Mouse (Mus musculus): Measurements from ENCODE around the gene A430078G23Rik. TPM values are rescaled to one million over a fixed set of nuclear protein-coding genes. Genes with fewer than 3 reads are reported as not detected.

The A430078G23Rik gene
- total and polyA plus RNA-seq, 3 experiments, result 0.15 to 0.44 TPM; not detected in 1

- DNase-seq (ENCODE audit: low spot score), result no peak
- H3K9me3 ChIP-seq (replicated peaks), result no peaks in the 10 kb centered on the region
- no peak overlapping the region for H3K4me3 ChIP-seq (ENCODE audit: low read depth, low read length)
- TF ChIP-seq CTCF (IDR thresholded peaks at IDR 0.05; ENCODE audit: low read depth, low read length) (no peak), GATA1 (IDR thresholded peaks at IDR 0.05; ENCODE audit: borderline replicate concordance, low read length) (no peak), GATA2 (IDR thresholded peaks at IDR 0.05; ENCODE audit: borderline replicate concordance, low read depth, low read length) (no peak), TAL1 (conservative IDR thresholded peaks at IDR 0.05; ENCODE audit: low read depth, low read length) (no peak), POLR2AphosphoS5 (IDR thresholded peaks at IDR 0.05; ENCODE audit: insufficient replicate concordance, low read depth, low read length) (no peak)
- 0 out of 2 replicates have a peak, but pooled peaks cover 2% of the 10 kb centered on the region for H3K4me1 ChIP-seq (ENCODE audit: insufficient read depth, low read depth, low read length)
- H3K36me3 ChIP-seq (replicated peaks), result no peaks in the 10 kb centered on the region
- H3K27me3 ChIP-seq (ENCODE audit: insufficient read depth, low read length), result peaks cover 13% of the 10 kb centered on the region
- ATAC-seq (ENCODE audit: extremely low read depth, insufficient number of reproducible peaks, low FRiP score, poor library complexity, severe bottlenecking), result no peak
These were observed 23.5 kb downstream of the A430078G23Rik start for GRCm38 (mm10) chr8:3376641-3377274.

- DNase-seq (ENCODE audit: low spot score) (peak; percentile 55), ATAC-seq (ENCODE audit: extremely low read depth, insufficient number of reproducible peaks, low FRiP score, poor library complexity, severe bottlenecking) (peak; percentile 67)
- Histone ChIP-seq H3K4me1 (ENCODE audit: insufficient read depth, low read depth, low read length) (peaks cover 37% of the 10 kb centered on the region), H3K4me3 (ENCODE audit: low read depth, low read length) (no peak overlapping the region), H3K36me3 (replicated peaks) (no peaks in the 10 kb centered on the region), H3K27me3 (ENCODE audit: insufficient read depth, low read length) (peaks cover 27% of the 10 kb centered on the region), H3K9me3 (replicated peaks) (no peaks in the 10 kb centered on the region)
- TF ChIP-seq CTCF (IDR thresholded peaks at IDR 0.05; ENCODE audit: low read depth, low read length), result peak; percentile 86
- no peak for TF ChIP-seq POLR2AphosphoS5 (IDR thresholded peaks at IDR 0.05; ENCODE audit: insufficient replicate concordance, low read depth, low read length)
These were observed 34.1 kb downstream of the A430078G23Rik start for GRCm38 (mm10) chr8:3387286-3387685.

GRCm38 (mm10) chr8:3388591-3389338 is 35.5 kb downstream of the A430078G23Rik start:
- no peak for DNase-seq (ENCODE audit: low spot score)
- Histone ChIP-seq H3K27me3 (ENCODE audit: insufficient read depth, low read length) (peaks cover 27% of the 10 kb centered on the region), H3K4me1 (ENCODE audit: insufficient read depth, low read depth, low read length) (peaks cover 44% of the 10 kb centered on the region), H3K36me3 (replicated peaks) (no peaks in the 10 kb centered on the region), H3K9me3 (replicated peaks) (no peaks in the 10 kb centered on the region), H3K4me3 (ENCODE audit: low read depth, low read length) (no peak overlapping the region)
- ATAC-seq (ENCODE audit: extremely low read depth, insufficient number of reproducible peaks, low FRiP score, poor library complexity, severe bottlenecking), result no peak
- TF ChIP-seq TAL1 (conservative IDR thresholded peaks at IDR 0.05; ENCODE audit: low read depth, low read length) (no peak), CTCF (IDR thresholded peaks at IDR 0.05; ENCODE audit: low read depth, low read length) (no peak), POLR2AphosphoS5 (IDR thresholded peaks at IDR 0.05; ENCODE audit: insufficient replicate concordance, low read depth, low read length) (no peak), GATA2 (IDR thresholded peaks at IDR 0.05; ENCODE audit: borderline replicate concordance, low read depth, low read length) (no peak), GATA1 (IDR thresholded peaks at IDR 0.05; ENCODE audit: borderline replicate concordance, low read length) (no peak)

GRCm38 (mm10) chr8:3389506-3389905 is 36.3 kb downstream of the A430078G23Rik start:
- Histone ChIP-seq H3K4me3 (ENCODE audit: low read depth, low read length) (no peak overlapping the region), H3K27me3 (ENCODE audit: insufficient read depth, low read length) (peaks cover 24% of the 10 kb centered on the region), H3K36me3 (replicated peaks) (peaks cover 4% of the 10 kb centered on the region), H3K4me1 (ENCODE audit: insufficient read depth, low read depth, low read length) (peaks cover 50% of the 10 kb centered on the region), H3K9me3 (replicated peaks) (no peaks in the 10 kb centered on the region)
- ATAC-seq (ENCODE audit: extremely low read depth, insufficient number of reproducible peaks, low FRiP score, poor library complexity, severe bottlenecking), result no peak
- no peak for DNase-seq (ENCODE audit: low spot score)
- TF ChIP-seq CTCF (IDR thresholded peaks at IDR 0.05; ENCODE audit: low read depth, low read length) (no peak), TAL1 (conservative IDR thresholded peaks at IDR 0.05; ENCODE audit: low read depth, low read length) (no peak), GATA2 (IDR thresholded peaks at IDR 0.05; ENCODE audit: borderline replicate concordance, low read depth, low read length) (no peak), GATA1 (IDR thresholded peaks at IDR 0.05; ENCODE audit: borderline replicate concordance, low read length) (no peak), POLR2AphosphoS5 (IDR thresholded peaks at IDR 0.05; ENCODE audit: insufficient replicate concordance, low read depth, low read length) (no peak)

- ATAC-seq (ENCODE audit: extremely low read depth, insufficient number of reproducible peaks, low FRiP score, poor library complexity, severe bottlenecking) (no peak), DNase-seq (ENCODE audit: low spot score) (no peak)
- Histone ChIP-seq H3K4me3 (ENCODE audit: low read depth, low read length) (peak overlapping the region; percentile 81), H3K36me3 (replicated peaks) (peaks cover 31% of the 10 kb centered on the region), H3K9me3 (replicated peaks) (no peaks in the 10 kb centered on the region), H3K4me1 (ENCODE audit: insufficient read depth, low read depth, low read length) (peaks cover 69% of the 10 kb centered on the region), H3K27me3 (ENCODE audit: insufficient read depth, low read length) (peaks cover 8% of the 10 kb centered on the region)
- no peak for TF ChIP-seq GATA2 (IDR thresholded peaks at IDR 0.05; ENCODE audit: borderline replicate concordance, low read depth, low read length)
- TF ChIP-seq POLR2AphosphoS5 (IDR thresholded peaks at IDR 0.05; ENCODE audit: insufficient replicate concordance, low read depth, low read length), result no peak
- TF ChIP-seq TAL1 (conservative IDR thresholded peaks at IDR 0.05; ENCODE audit: low read depth, low read length), result no peak
- TF ChIP-seq GATA1 (IDR thresholded peaks at IDR 0.05; ENCODE audit: borderline replicate concordance, low read length), result no peak
- no peak for TF ChIP-seq CTCF (IDR thresholded peaks at IDR 0.05; ENCODE audit: low read depth, low read length)
These were observed 39.1 kb downstream of the A430078G23Rik start for GRCm38 (mm10) chr8:3392293-3392692.

All from G1E (cell line).